Mouse (Mus musculus): ENCODE results near the gene Slc35c2.

Gene Slc35c2

DNA sequence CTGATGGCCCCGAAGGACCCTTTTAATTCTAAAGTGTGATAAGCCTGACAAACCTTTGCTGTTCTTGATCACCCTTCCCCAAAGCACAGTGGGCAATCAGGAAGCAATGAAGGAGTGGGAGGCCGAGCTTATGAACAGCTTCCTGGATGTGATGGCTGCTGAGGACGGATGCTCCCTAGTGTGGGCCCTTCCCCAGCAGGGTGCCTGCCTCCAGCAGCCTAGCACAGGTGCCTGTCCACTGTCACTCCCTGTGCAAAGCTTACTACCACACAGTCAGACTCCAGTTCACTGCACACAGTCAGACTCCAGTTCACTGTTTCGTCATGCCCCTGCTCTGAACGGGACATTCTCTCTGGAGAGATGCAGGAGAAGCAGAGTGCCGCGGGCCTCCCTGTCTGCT lies 24.7 kb upstream of the Slc35c2 start:
- DNase-seq (ENCODE audit: low read depth, low spot score) = no peak

DNA sequence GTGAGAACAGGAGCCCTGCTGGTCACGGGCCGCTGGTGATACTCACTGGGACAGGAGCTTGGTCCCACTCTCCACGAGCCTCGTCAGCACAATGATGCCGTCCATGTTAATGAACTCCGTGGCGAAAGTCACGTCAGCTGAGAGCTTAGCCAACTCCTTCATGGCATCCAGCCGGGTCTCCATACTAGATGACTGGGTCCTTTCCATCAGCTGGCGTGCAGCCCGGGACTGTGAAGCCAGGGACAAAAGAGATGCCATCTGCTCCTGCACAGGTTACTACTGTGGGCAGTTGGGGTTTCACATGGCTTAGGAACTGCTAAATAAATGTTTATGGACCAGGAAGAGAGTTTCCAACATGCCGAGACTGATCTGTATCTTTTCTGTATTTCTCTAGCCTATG lies 23.9 kb upstream of the Slc35c2 start:
- no peak for DNase-seq (ENCODE audit: low read depth, low spot score)

GRCm38 (mm10) chr2:165310818-165311425 lies 23.3 kb upstream of the Slc35c2 start:
- no peak for DNase-seq (ENCODE audit: low read depth, low spot score)

DNA sequence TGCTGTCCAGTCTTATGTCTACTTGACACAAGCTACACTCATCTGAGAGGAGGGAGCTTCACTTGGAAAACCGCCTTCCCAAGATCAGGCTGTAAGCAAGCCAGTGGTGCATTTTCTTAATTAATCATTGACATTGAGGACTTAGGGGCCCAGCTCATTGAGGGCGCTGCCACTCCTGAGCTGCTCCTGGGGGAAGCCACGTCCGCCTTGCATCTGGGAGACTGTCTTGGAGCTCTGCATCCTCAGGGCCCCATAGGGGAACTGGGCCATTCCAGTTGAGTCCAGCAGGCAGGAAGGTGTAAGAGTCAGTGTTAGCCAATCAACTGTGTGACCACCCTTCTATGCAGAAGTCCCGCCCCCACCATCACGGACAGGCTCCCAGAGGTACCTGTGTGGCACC lies 20.1 kb upstream of the Slc35c2 start:
- DNase-seq (ENCODE audit: low read depth, low spot score) = no peak

- no peak for DNase-seq (ENCODE audit: low read depth, low spot score)
Measured at GRCm38 (mm10) chr2:165305438-165305837, 17.8 kb upstream of the Slc35c2 start.

GRCm38 (mm10) chr2:165304819-165305218 lies 17.1 kb upstream of the Slc35c2 start:
- DNase-seq (ENCODE audit: low read depth, low spot score) = no peak

GRCm38 (mm10) chr2:165303354-165304012 lies 15.8 kb upstream of the Slc35c2 start:
- no peak for DNase-seq (ENCODE audit: low read depth, low spot score)

DNA sequence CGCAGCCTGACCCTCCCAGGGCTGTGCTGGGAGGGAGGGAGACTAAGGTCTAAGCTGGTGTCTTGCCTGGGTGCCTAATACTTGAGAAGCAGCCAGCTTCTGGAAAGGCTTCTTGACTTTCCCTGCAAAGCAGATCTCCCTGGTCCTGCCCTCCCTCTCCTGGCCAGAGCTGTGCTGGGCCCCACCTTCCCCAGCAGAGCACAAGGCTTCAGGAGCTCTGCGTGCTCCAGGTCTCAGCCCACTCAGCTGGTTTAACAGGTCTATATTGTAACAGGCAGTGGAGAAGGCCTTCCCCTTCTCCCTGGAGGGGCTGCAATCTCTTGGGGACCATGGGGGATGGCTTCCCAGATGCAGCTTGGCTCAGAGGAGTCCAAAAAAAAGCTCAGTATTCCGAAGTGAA lies 13.7 kb upstream of the Slc35c2 start:
- DNase-seq (ENCODE audit: low read depth, low spot score) = no peak

GRCm38 (mm10) chr2:165300885-165301284 lies 13.2 kb upstream of the Slc35c2 start:
- no peak for DNase-seq (ENCODE audit: low read depth, low spot score)

DNA sequence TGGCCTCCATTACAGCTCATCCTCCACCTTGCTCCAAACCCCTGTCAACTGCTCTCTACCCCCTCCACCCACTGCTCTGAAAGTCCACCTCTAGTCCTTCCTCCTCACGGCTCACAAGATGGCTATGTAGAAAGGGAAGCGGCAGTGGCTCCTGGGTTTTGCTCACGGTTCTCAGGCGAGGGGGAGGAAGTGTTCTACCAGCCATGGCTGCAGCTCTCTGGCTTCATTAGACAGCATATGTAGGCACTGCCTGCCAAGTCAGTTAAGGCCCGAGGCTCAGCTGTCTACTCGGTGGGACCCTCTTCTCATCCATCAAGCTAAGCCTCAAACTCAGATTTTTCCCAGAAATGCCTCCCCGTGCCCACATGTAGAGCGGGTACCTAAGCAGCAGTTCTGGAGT lies 12.8 kb upstream of the Slc35c2 start:
- no peak for DNase-seq (ENCODE audit: low read depth, low spot score)

- DNase-seq (ENCODE audit: low read depth, low spot score) = no peak
Measured at GRCm38 (mm10) chr2:165297429-165297828, 9.8 kb upstream of the Slc35c2 start.

GRCm38 (mm10) chr2:165296571-165296970 lies 8.9 kb upstream of the Slc35c2 start:
- DNase-seq (ENCODE audit: low read depth, low spot score) = no peak

DNA sequence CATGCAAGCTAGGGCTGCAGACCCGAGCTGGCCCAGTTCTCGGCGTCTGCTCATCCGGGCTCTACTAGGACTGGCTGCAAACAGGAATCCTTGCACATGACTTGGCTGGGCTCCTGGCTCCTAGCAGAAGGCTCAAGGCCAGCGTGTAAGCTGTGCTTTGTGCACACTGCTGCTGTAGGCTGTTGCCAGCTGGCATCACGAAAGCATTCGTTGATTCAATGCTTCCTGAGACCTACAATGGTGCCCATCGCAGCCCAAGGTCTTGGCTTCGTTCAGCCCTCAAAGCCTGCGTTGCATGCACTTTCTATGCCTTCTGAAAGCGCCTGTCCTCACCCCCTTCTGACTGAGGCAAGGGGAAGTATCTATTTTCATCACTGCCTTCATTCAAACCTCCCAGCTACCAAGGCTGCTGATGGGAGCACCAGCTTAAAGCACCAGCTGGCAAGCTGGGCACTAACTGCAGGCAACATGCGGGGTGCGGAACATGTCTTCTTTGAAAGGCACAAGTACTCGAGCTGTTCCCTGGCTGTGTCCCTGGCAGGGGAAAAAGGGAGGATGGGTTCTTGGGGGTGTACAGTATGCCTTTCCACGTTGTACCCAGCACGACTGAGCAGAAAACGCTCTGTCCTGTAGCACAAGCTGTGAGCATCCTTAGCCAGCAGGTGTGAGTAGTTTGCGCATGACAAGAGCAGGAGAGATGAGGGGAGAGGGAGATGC lies 804 bp upstream of the Slc35c2 start:
- no peak for DNase-seq (ENCODE audit: low read depth, low spot score)

DNA sequence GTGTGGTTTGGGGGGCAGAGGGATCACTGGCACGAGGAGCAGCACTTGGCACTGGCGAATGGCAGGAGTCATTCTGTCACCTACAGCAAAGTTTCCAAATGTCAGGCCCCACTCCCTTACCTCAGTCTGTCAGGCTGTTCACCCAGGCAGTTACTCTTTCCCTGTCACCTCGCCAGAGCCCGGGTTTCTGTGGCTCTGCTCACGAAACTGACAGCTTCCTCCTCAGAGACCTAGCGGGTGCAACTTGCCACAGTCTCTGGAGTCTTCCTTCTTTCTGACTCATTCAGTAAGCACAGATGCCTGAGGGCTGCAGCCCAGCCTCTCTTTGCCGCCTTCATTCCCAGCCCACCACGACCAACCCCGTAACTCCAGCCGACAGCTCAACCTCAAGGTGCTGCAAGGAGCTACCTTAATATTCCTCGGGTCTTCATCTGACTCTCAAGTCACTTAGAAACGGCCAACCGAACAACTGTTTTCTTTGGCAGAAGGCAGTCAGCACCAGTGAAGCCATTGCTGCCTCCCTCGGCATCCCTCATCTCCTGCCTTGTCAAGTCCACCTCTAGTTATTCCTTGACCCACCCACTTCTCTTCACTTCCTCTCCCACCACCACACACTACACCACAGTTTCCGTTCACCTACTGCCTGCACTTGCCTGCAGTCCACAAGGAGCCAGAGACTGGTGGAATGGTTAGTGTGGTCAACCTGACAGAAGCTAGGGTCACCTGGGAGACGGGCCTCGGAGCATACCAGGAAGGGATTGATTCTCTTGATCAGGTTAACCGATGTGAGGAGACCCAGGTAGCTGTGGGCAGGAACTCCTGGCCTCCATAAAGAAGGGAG lies 1.1 kb downstream of the Slc35c2 start:
- no peak for DNase-seq (ENCODE audit: low read depth, low spot score)

DNA sequence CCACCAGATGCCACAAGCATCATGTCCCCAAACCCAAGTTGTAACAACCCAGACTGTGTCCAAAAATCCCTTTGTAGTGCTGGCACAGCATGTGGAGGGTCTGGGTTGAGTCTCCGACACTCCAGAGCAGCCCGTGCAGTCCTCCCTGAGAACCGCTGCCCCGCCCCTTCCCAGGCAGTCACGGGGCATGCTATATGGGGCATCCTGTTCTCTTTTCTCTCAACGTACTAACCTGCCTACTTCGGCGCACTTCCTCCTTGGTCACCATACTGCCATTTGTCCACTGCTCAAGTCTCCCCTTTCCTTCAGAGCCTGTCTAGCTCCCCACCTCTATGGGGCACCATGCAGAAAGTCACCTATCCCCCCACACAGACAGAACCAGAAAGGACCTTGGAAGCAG lies 2.0 kb downstream of the Slc35c2 start:
- no peak for DNase-seq (ENCODE audit: low read depth, low spot score)

DNA sequence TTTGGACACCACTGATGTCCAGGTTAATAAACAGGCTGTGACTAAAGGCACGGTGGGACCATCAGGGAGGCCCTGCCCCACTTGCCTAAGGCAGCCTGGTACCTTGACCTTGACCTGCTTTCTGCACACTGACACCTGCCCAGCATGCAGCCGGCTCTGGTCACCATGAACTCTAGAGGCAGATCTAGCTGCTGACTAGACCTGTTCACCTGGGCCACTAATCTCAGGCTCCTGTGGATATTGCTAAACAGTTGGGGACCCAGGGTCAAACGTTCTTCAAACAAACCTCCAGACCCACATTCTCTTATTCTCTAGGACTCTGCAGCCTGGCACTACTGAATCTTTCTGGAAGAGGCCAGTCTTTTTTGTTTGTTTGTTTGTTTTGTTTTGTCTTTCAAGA lies 2.6 kb downstream of the Slc35c2 start:
- DNase-seq (ENCODE audit: low read depth, low spot score) = no peak

GRCm38 (mm10) chr2:165284377-165284776 lies 3.3 kb downstream of the Slc35c2 start:
- no peak for DNase-seq (ENCODE audit: low read depth, low spot score)

DNA sequence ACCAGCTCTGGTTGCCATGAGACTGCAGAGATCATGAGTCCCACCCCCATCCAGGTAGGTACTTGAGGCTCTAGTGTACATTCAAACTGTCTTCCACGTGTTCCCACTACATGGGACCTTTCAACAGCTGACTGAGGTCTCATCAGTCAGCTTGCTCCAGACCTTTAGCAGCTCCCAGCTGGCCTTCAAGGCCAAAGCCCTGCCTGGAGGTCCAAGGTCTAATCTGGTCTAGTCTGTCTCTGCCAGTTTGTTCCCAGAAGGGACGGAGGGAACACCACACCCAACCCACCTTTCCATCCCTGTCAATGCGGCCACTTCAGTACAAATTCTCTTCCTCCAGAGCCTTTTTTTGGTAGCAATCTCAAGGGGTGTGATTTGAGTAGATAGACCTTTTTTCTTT lies 4.0 kb downstream of the Slc35c2 start:
- no peak for DNase-seq (ENCODE audit: low read depth, low spot score)

DNA sequence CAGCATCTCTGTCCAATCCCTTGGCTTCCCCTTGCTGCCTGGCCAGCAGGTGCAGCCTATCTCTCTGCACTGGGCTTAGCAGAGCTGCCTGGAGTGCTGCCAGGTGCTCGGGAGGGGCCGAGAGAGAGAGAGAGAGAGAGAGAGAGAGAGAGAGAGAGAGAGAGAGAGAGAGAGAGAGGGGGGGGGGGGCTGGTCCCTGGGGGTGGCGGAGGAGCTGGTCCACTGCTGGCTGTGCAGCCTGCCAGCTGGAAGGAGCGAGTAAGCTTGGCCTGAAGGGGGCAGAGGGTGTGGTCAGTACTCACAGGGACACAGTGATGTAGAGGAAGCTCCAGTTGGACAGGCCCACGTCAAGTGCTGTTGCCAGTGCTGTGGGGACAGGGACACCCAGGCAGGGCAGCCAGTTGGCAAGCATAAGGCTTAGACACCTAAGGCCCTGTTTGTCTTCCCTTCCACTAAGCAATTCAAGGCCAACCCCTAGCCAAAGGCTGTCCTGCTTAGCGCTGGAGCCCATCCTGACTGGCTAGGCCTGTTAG lies 5.8 kb downstream of the Slc35c2 start:
- DNase-seq (ENCODE audit: low read depth, low spot score) = no peak

GRCm38 (mm10) chr2:165279351-165279750 lies 8.3 kb downstream of the Slc35c2 start:
- no peak for DNase-seq (ENCODE audit: low read depth, low spot score)

DNA sequence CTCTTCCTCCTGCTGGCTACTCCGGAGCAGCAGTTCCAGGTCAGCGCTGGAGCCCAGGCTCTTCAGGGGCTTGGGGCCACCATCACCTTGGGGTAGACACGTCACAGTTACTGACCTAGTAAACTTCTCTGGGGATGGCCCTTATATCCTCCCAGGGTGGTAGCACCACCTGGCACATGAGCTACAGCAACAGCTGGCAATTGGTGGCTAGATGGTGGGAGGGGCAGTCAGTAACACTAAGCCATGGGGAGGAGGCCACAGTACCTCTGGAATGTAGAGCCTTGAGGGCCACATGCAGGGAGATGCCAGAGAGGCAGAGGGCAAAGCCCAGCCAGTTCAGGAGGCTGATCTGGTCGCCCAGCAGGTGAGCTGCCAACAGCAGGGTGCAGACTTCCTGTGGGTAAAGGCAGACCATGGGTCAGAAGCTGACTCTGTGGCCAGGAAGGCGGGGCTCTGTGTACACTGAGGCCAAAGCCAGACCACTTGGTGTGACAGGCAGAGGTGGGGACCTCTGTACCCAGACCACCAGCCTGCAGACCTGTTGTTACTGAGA lies 10.4 kb downstream of the Slc35c2 start:
- no peak for DNase-seq (ENCODE audit: low read depth, low spot score)

DNA sequence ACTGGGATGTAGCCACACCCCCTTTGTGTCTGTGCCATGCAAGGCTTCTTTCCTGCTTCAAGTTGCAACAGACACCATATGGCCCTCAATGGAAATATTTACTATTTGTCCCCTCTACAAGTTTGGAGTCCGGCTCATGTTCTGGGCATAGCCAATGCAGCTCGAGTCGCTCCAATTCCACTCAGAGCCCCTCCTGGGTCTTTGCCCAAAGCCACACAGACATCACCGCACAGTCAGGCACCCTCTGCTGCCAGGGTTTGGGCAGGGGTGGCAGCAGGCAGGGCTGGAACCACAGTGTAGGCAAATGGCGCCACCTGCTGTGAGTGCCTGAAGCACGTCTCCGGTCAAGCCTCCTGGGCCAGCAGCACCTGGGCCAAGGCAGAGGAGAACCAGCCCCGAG lies 11.8 kb downstream of the Slc35c2 start:
- no peak for DNase-seq (ENCODE audit: low read depth, low spot score)

Data from WW6 (cell line).